Mouse (Mus musculus): ENCODE measurements at regions not wholly inside any gene's neighbourhood (a gene's known extent, or its start where the extent isn't known, plus 50 kb on each side); places are given as distances from the start of the nearest gene placed in this dataset.

GRCm38 (mm10) chr11:40027511-40027910 is 667.5 kb downstream of the Mat2b start:
- Histone ChIP-seq H3K4me1 (ENCODE audit: control insufficient read depth, insufficient read depth, low read length) (no peaks in the 10 kb centered on the region), H3K36me3 (ENCODE audit: control insufficient read depth, insufficient read depth, low read length) (no peaks in the 10 kb centered on the region), H3K27me3 (ENCODE audit: control insufficient read depth, insufficient read depth, low read length) (no peaks in the 10 kb centered on the region), H3K27ac (replicated peaks; ENCODE audit: insufficient read depth, low read depth, low read length) (no peak overlapping the region), H3K79me2 (ENCODE audit: control insufficient read depth, insufficient read depth, low read length) (no peaks in the 10 kb centered on the region), H3K4me3 (ENCODE audit: insufficient read depth, low read depth, low read length) (no peak overlapping the region), H3K9ac (ENCODE audit: low read depth, low read length) (no peak overlapping the region)
- TF ChIP-seq CTCF (IDR thresholded peaks at IDR 0.05; ENCODE audit: low read depth, low read length) (no peak), POLR2A (IDR thresholded peaks at IDR 0.05; ENCODE audit: extremely low read depth, insufficient read depth, low read length) (no peak)
- WGBS: 70% methylated on average over 3 of the region's 3 CpGs
- DNase-seq (ENCODE audit: extremely low read depth, low read depth, low spot score): no peak

GRCm38 (mm10) chr11:39999483-39999882 is 695.5 kb downstream of the Mat2b start:
- TF ChIP-seq POLR2A (IDR thresholded peaks at IDR 0.05; ENCODE audit: extremely low read depth, insufficient read depth, low read length): no peak
- TF ChIP-seq CTCF (IDR thresholded peaks at IDR 0.05; ENCODE audit: low read depth, low read length): no peak
- 41% methylated on average over 2 of the region's 2 CpGs for WGBS
- Histone ChIP-seq H3K9ac (ENCODE audit: low read depth, low read length) (no peak overlapping the region), H3K79me2 (ENCODE audit: control insufficient read depth, insufficient read depth, low read length) (no peaks in the 10 kb centered on the region), H3K36me3 (ENCODE audit: control insufficient read depth, insufficient read depth, low read length) (no peaks in the 10 kb centered on the region), H3K27me3 (ENCODE audit: control insufficient read depth, insufficient read depth, low read length) (no peaks in the 10 kb centered on the region), H3K4me3 (ENCODE audit: insufficient read depth, low read depth, low read length) (no peak overlapping the region), H3K27ac (replicated peaks; ENCODE audit: insufficient read depth, low read depth, low read length) (no peak overlapping the region), H3K4me1 (ENCODE audit: control insufficient read depth, insufficient read depth, low read length) (no peaks in the 10 kb centered on the region)
- DNase-seq (ENCODE audit: extremely low read depth, low read depth, low spot score): no peak

DNA sequence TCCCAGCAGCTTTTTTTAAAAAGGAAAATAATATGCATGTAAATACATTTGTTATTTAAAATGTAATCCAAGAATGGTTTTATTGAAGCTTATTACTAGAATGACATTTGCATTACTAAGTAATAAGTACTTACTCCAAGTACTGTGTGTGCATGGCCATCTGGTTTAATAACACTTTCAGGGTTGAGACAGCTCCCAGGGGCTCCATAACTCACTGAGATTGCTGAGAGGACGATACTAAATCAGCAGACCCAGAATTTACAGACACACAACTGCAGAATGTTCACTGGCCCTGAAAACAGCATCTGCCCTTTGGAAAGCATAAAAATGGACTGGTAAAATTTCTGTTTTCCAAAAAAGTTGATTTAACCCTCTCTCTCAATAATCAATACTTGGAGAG is 696.4 kb downstream of the Mat2b start:
- Histone ChIP-seq H3K27me3 (ENCODE audit: control insufficient read depth, insufficient read depth, low read length) (no peaks in the 10 kb centered on the region), H3K4me1 (ENCODE audit: control insufficient read depth, insufficient read depth, low read length) (no peaks in the 10 kb centered on the region), H3K36me3 (ENCODE audit: control insufficient read depth, insufficient read depth, low read length) (no peaks in the 10 kb centered on the region), H3K27ac (replicated peaks; ENCODE audit: insufficient read depth, low read depth, low read length) (no peak overlapping the region), H3K9ac (ENCODE audit: low read depth, low read length) (no peak overlapping the region), H3K79me2 (ENCODE audit: control insufficient read depth, insufficient read depth, low read length) (no peaks in the 10 kb centered on the region), H3K4me3 (ENCODE audit: insufficient read depth, low read depth, low read length) (no peak overlapping the region)
- TF ChIP-seq CTCF (IDR thresholded peaks at IDR 0.05; ENCODE audit: low read depth, low read length) (no peak), POLR2A (IDR thresholded peaks at IDR 0.05; ENCODE audit: extremely low read depth, insufficient read depth, low read length) (no peak)
- WGBS: 53% methylated on average over 1 of the region's 1 CpGs
- no peak for DNase-seq (ENCODE audit: extremely low read depth, low read depth, low spot score)

DNA sequence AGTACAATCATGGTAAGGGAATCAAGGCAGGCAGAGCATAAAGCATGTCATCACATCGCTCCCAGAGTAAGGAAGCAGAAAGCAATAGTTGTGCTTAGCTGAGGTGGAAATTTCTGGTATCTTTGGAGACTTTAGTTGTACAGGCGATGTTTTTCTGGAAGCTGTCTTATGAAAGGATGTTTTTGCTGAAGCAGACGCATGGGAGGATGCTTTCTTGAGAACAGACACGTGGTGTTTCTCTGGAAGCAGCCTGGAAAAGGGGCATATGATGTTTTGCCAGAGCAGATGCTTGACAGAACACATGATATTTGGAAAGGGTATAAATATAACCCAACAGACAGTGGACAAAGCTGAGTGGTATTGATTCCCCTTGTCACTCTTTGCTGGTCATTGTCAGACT is 722.4 kb downstream of the Mat2b start:
- Histone ChIP-seq H3K79me2 (ENCODE audit: control insufficient read depth, insufficient read depth, low read length) (no peaks in the 10 kb centered on the region), H3K36me3 (ENCODE audit: control insufficient read depth, insufficient read depth, low read length) (no peaks in the 10 kb centered on the region), H3K27ac (replicated peaks; ENCODE audit: insufficient read depth, low read depth, low read length) (no peak overlapping the region), H3K4me1 (ENCODE audit: control insufficient read depth, insufficient read depth, low read length) (no peaks in the 10 kb centered on the region), H3K4me3 (ENCODE audit: insufficient read depth, low read depth, low read length) (no peak overlapping the region), H3K9ac (ENCODE audit: low read depth, low read length) (no peak overlapping the region), H3K27me3 (ENCODE audit: control insufficient read depth, insufficient read depth, low read length) (no peaks in the 10 kb centered on the region)
- no peak for TF ChIP-seq CTCF (IDR thresholded peaks at IDR 0.05; ENCODE audit: low read depth, low read length)
- TF ChIP-seq POLR2A (IDR thresholded peaks at IDR 0.05; ENCODE audit: extremely low read depth, insufficient read depth, low read length): no peak
- no peak for DNase-seq (ENCODE audit: extremely low read depth, low read depth, low spot score)
- 60% methylated on average over 4 of the region's 4 CpGs for WGBS

DNA sequence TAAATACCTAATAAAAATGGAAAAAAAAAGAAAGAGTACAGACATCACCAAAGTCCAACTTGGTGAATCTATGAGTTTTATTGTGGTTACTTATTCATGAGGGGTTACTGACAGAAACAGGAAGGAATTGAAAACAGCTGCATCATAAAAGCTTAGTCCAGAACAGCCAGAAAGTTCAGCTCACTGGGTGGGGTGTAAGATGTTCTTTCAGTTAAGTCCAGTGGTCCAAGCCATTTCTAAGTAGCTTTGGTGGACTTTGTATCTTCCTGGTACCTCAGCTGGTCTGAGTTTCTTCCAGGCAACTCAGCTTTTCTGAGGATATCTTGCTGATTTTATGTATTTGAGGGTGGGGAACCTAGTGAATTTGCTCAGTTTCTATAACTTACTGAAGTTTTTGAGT is 731.3 kb downstream of the Mat2b start:
- H3K27me3 ChIP-seq (ENCODE audit: control insufficient read depth, insufficient read depth, low read length): no peaks in the 10 kb centered on the region
- DNase-seq (ENCODE audit: extremely low read depth, low read depth, low spot score): no peak

GRCm38 (mm10) chr11:39954426-39954825 is 740.6 kb downstream of the Mat2b start:
- TF ChIP-seq POLR2A (IDR thresholded peaks at IDR 0.05; ENCODE audit: extremely low read depth, insufficient read depth, low read length): no peak
- no peak for TF ChIP-seq CTCF (IDR thresholded peaks at IDR 0.05; ENCODE audit: low read depth, low read length)
- Histone ChIP-seq H3K4me3 (ENCODE audit: insufficient read depth, low read depth, low read length) (no peak overlapping the region), H3K4me1 (ENCODE audit: control insufficient read depth, insufficient read depth, low read length) (no peaks in the 10 kb centered on the region), H3K36me3 (ENCODE audit: control insufficient read depth, insufficient read depth, low read length) (no peaks in the 10 kb centered on the region), H3K79me2 (ENCODE audit: control insufficient read depth, insufficient read depth, low read length) (no peaks in the 10 kb centered on the region), H3K27ac (replicated peaks; ENCODE audit: insufficient read depth, low read depth, low read length) (no peak overlapping the region), H3K27me3 (ENCODE audit: control insufficient read depth, insufficient read depth, low read length) (no peaks in the 10 kb centered on the region), H3K9ac (ENCODE audit: low read depth, low read length) (no peak overlapping the region)
- DNase-seq (ENCODE audit: extremely low read depth, low read depth, low spot score): no peak

More for the DNA sequence above, 731.3 kb downstream of the Mat2b start:
- Histone ChIP-seq H3K79me2 (ENCODE audit: control insufficient read depth, insufficient read depth, low read length) (no peaks in the 10 kb centered on the region), H3K27ac (replicated peaks; ENCODE audit: insufficient read depth, low read depth, low read length) (no peak overlapping the region), H3K4me1 (ENCODE audit: control insufficient read depth, insufficient read depth, low read length) (no peaks in the 10 kb centered on the region), H3K9ac (ENCODE audit: low read depth, low read length) (no peak overlapping the region), H3K36me3 (ENCODE audit: control insufficient read depth, insufficient read depth, low read length) (no peaks in the 10 kb centered on the region), H3K4me3 (ENCODE audit: insufficient read depth, low read depth, low read length) (no peak overlapping the region)
- TF ChIP-seq POLR2A (IDR thresholded peaks at IDR 0.05; ENCODE audit: extremely low read depth, insufficient read depth, low read length) (no peak), CTCF (IDR thresholded peaks at IDR 0.05; ENCODE audit: low read depth, low read length) (no peak)
